Mouse (Mus musculus): ENCODE data around the gene Ppp2r5e. TPM values are rescaled to one million over a fixed set of nuclear protein-coding genes. Genes with fewer than 3 reads are reported as not detected.
A peak's percentile ranks its signal among the peaks of the same experiment; 100 is the strongest.

The Ppp2r5e gene
- total RNA-seq (2021) (10 to 100 TPM; 32.6 to 32.9 TPM), polyA plus RNA-seq (2012; rRNA removed) (9.1 and 14.6 TPM in 2 replicates)
- long read RNA-seq, full-length matches to known transcripts: 37 of 52 reads
- long read RNA-seq, partial matches to known transcripts: 1 of 52 reads
- long read RNA-seq, other reads (novel, unspliced or antisense): 14 of 52 reads

DNA sequence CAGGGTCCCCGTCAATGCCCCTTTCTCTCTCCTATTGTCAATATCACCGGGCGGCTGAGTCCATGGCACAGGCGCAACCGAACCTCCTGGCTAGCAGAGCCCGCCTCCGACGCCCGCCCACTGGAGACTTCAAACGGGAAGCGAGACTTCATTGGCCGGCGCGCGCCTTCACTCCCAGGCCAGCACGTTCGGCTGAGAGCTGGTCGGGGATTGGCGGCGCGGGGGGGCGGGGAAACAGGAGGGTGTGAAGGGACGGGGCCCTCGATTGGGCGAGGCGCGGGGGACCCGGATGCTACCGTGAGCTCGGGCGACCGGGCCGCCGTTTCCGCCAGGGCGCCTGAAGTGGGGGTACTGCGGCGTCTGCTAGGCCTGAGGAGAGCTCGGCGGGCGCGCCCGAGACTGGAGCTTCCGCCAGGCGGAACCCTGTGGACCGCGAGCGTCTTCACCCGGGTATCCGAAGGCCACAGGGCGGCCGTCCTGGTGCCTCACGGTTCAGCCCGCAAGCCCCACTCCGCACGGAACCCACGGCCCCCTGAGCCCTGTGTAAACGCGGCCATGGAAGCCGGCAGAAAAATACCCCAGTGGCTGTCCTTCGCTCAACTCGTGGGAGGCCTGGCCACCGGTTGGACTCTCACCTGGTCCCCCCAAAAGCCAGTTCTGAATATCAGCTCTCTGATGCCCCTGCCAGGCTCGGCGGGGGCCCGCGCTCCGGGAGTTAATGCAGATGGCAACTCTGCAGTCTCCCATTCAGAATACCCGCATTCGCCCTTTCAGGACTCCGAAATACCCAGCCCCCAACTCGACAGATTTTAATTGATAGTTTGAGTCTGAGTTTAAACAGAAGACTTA lies at the start of gene Ppp2r5e:
Ppp2r5e (minus strand) TSS at position 92 of the 849 bp plus-strand sequence.
- intact Hi-C loops (cut with DNase I): loop anchor here (1.0 to 10.0 kb wide), 6 partner anchors 69 to 292 kb away; partner anchors contain the start of genes Rhoj, Sgpp1 and Wdr89
- peaks cover 1% of the 10 kb centered on the region; the same call in 1 of the 2 replicates for H3K4me1 ChIP-seq (ENCODE audit: control insufficient read depth, insufficient read depth, low read length)
- peak within 1 kb of the TSS; percentile 97 for H3K9ac ChIP-seq (ENCODE audit: low read depth, low read length)
- under 1% methylated on average over 72 of the region's 72 CpGs for WGBS
- peak within 1 kb of the TSS; percentile 94 for H3K4me3 ChIP-seq
- peaks cover 9% of the 10 kb centered on the region for H3K36me3 ChIP-seq (ENCODE audit: control insufficient read depth, insufficient read depth, low read length)
- TF ChIP-seq CTCF (IDR thresholded peaks at IDR 0.05): peak; percentile 24
- TF ChIP-seq POLR2A (IDR thresholded peaks at IDR 0.05; ENCODE audit: insufficient read depth, low read depth, low read length): peak; percentile 70
- no peak for TF ChIP-seq EP300 (IDR thresholded peaks at IDR 0.05; ENCODE audit: insufficient read depth, low read depth, low read length)
- peak; percentile 98 to 99 for DNase-seq
- H3K27ac ChIP-seq: peak within 1 kb of the TSS; percentile 91
- H3K27me3 ChIP-seq (ENCODE audit: control insufficient read depth, insufficient read depth, low read length): no peaks in the 10 kb centered on the region
- H3K79me2 ChIP-seq (replicated peaks; ENCODE audit: control insufficient read depth, insufficient read depth, low read length): peaks cover 6% of the 10 kb centered on the region; the same call in 1 of the 2 replicates

DNA sequence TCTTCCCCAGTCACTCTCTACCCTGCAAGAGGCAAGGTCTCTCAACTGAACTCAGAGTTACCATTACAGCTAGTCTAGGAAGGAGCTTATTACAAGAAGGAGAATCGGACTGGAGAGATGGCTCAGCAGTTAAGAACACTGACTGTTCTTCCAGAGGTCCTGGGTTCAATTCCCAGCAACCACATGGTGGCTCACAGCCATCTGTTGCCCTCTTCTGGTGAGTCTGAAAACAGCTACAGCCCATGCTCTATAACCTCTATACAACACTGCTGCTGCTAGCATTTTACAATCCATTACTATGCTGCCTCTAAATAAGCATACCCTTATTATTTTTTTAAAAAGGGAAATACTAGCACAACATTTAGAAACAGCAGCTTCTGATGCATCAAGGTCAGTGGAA lies 49.7 kb upstream of the Ppp2r5e start:
- WGBS: 93% methylated on average over 1 of the region's 1 CpGs
- DNase-seq: no peak
- Histone ChIP-seq H3K9ac (ENCODE audit: low read depth, low read length) (no peak overlapping the region), H3K27ac (no peak overlapping the region), H3K4me1 (ENCODE audit: control insufficient read depth, insufficient read depth, low read length) (no peaks in the 10 kb centered on the region), H3K4me3 (no peak overlapping the region), H3K79me2 (replicated peaks; ENCODE audit: control insufficient read depth, insufficient read depth, low read length) (no peaks in the 10 kb centered on the region), H3K36me3 (ENCODE audit: control insufficient read depth, insufficient read depth, low read length) (no peaks in the 10 kb centered on the region), H3K27me3 (ENCODE audit: control insufficient read depth, insufficient read depth, low read length) (no peaks in the 10 kb centered on the region)
- TF ChIP-seq EP300 (IDR thresholded peaks at IDR 0.05; ENCODE audit: insufficient read depth, low read depth, low read length): no peak
- peak; percentile 65 for TF ChIP-seq CTCF (IDR thresholded peaks at IDR 0.05)
- intact Hi-C loops (cut with DNase I): no loop called here

DNA sequence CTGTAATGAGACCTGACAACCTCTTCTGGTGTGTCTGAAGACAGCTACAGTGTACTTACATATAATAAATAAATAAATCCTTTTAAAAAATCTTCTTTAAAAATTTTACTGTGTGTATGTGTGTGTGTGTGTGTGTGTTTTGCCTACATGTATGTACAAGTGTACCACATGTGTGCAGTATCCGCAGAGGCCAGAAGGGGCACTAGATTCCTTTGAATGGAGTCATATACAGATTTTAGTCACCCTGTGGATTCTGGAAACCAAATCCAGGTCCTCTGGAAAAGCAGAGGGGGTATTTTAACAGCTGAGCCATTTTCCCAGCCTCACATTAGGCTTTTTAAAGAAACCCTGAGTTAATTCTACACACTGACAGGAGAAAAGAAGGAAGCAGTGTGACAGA lies 45.7 kb upstream of the Ppp2r5e start:
- Histone ChIP-seq H3K4me1 (ENCODE audit: control insufficient read depth, insufficient read depth, low read length) (no peaks in the 10 kb centered on the region), H3K27ac (no peak overlapping the region), H3K4me3 (no peak overlapping the region), H3K9ac (ENCODE audit: low read depth, low read length) (no peak overlapping the region), H3K36me3 (ENCODE audit: control insufficient read depth, insufficient read depth, low read length) (no peaks in the 10 kb centered on the region), H3K79me2 (replicated peaks; ENCODE audit: control insufficient read depth, insufficient read depth, low read length) (no peaks in the 10 kb centered on the region), H3K27me3 (ENCODE audit: control insufficient read depth, insufficient read depth, low read length) (no peaks in the 10 kb centered on the region)
- peak; percentile 25; the same call in 1 of the 2 replicates for TF ChIP-seq CTCF (IDR thresholded peaks at IDR 0.05)
- TF ChIP-seq EP300 (IDR thresholded peaks at IDR 0.05; ENCODE audit: insufficient read depth, low read depth, low read length): no peak
- no peak for TF ChIP-seq POLR2A (IDR thresholded peaks at IDR 0.05; ENCODE audit: insufficient read depth, low read depth, low read length)
- 100% methylated on average over 1 of the region's 1 CpGs for WGBS
- intact Hi-C loops (cut with DNase I): no loop called here
- DNase-seq: no peak

DNA sequence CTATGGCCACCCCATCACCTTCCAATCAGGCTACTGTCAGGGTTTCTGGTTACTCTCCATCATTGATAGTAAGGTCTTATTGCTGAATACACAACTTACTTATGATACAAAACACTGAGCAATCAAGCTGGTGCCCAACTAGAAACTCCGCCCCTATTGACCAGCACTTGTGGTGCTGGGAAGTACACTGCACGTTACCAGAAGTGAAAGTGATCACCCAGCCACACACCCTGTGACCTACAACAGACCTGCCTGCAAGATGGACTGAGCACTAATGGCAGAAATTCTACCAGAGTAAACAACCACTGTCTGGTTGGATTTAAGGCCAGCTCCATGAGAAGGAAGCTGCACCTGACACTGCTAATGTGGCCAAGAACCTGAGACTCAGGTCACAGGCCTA lies 42.3 kb upstream of the Ppp2r5e start:
- H3K9ac ChIP-seq (ENCODE audit: low read depth, low read length): no peak overlapping the region
- H3K36me3 ChIP-seq (ENCODE audit: control insufficient read depth, insufficient read depth, low read length): no peaks in the 10 kb centered on the region
- no peak for TF ChIP-seq POLR2A (IDR thresholded peaks at IDR 0.05; ENCODE audit: insufficient read depth, low read depth, low read length)
- TF ChIP-seq EP300 (IDR thresholded peaks at IDR 0.05; ENCODE audit: insufficient read depth, low read depth, low read length): no peak
- TF ChIP-seq CTCF (IDR thresholded peaks at IDR 0.05): no peak
- no peak overlapping the region for H3K27ac ChIP-seq
- H3K27me3 ChIP-seq (ENCODE audit: control insufficient read depth, insufficient read depth, low read length): no peaks in the 10 kb centered on the region
- no peak overlapping the region for H3K4me3 ChIP-seq
- no peak for DNase-seq
- 78% methylated on average over 2 of the region's 2 CpGs for WGBS
- no peaks in the 10 kb centered on the region for H3K4me1 ChIP-seq (ENCODE audit: control insufficient read depth, insufficient read depth, low read length)
- intact Hi-C loops (cut with DNase I): no loop called here
- H3K79me2 ChIP-seq (replicated peaks; ENCODE audit: control insufficient read depth, insufficient read depth, low read length): no peaks in the 10 kb centered on the region

DNA sequence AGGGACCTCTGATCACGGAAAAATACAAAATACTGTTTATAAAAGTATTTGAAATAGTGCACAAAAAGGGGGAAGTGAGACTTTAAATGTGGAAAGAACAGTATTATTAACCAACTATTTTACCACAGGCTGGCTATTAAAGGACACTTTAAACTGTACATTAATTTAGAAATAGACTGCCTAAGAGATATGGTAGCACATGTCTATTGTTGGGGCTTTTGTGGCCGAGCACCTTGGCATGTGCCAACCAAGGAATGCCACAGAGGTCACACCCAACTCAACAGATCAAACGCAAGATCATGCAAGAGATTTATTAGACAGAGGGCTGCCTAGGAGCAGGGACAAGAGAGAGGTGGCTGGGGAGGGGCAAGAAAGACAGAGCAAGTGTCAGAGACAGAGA lies 41.1 kb upstream of the Ppp2r5e start:
- no peak for TF ChIP-seq CTCF (IDR thresholded peaks at IDR 0.05)
- TF ChIP-seq POLR2A (IDR thresholded peaks at IDR 0.05; ENCODE audit: insufficient read depth, low read depth, low read length): no peak
- TF ChIP-seq EP300 (IDR thresholded peaks at IDR 0.05; ENCODE audit: insufficient read depth, low read depth, low read length): no peak
- Histone ChIP-seq H3K27ac (no peak overlapping the region), H3K27me3 (ENCODE audit: control insufficient read depth, insufficient read depth, low read length) (no peaks in the 10 kb centered on the region), H3K79me2 (replicated peaks; ENCODE audit: control insufficient read depth, insufficient read depth, low read length) (no peaks in the 10 kb centered on the region), H3K4me1 (ENCODE audit: control insufficient read depth, insufficient read depth, low read length) (no peaks in the 10 kb centered on the region), H3K36me3 (ENCODE audit: control insufficient read depth, insufficient read depth, low read length) (no peaks in the 10 kb centered on the region), H3K4me3 (no peak overlapping the region), H3K9ac (ENCODE audit: low read depth, low read length) (no peak overlapping the region)
- intact Hi-C loops (cut with DNase I): no loop called here
- DNase-seq: no peak
- 83% methylated on average over 3 of the region's 3 CpGs for WGBS
